Mouse (Mus musculus): ENCODE results near the gene Lst1. TPM values are rescaled to one million over a fixed set of nuclear protein-coding genes. Genes with fewer than 3 reads are reported as not detected.
A peak's percentile ranks its signal among the peaks of the same experiment; 100 is the strongest.

Gene Lst1
- polyA plus RNA-seq, 1 experiment from 2014 or later: 26.9 TPM

DNA sequence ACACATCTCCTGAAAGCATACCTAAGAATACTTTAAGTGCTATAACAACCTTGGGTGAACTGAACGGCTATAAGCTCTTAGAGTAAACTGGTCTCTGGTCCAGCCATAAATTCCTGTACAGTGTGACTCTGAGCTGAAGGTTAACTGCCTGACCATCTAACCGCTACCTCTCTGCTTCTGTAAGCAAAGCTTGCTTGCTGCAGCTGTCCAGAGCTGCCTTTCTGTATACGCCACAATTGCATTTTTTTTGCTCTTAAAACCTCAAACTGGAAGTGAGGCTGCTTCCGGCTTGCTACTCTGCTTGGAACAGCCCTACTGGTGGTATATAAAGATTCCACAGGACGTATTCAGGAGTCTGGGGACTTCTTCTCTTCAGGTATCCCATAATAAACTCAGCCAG lies 44.4 kb upstream of the Lst1 start:
- peaks cover 47% of the 10 kb centered on the region for H3K36me3 ChIP-seq (ENCODE audit: control insufficient read depth, insufficient read depth, low read length)
- 83% methylated on average over 5 of the region's 5 CpGs for whole genome bisulfite sequencing
- peaks cover 4% of the 10 kb centered on the region; the same call in 1 of the 2 replicates for H3K4me1 ChIP-seq (ENCODE audit: control insufficient read depth, insufficient read depth, low read length)
- H3K9ac ChIP-seq (ENCODE audit: low read depth, low read length): peak overlapping the region; percentile 48
- H3K9me3 ChIP-seq (ENCODE audit: control insufficient read depth, low read length): no peaks in the 10 kb centered on the region
- no peak for ATAC-seq (ENCODE audit: low read depth)
- H3K4me3 ChIP-seq (ENCODE audit: low read depth, low read length): no peak overlapping the region
- H3K4me2 ChIP-seq (ENCODE audit: low read depth, low read length): no peak overlapping the region
- no peaks in the 10 kb centered on the region for H3K27me3 ChIP-seq (replicated peaks; ENCODE audit: control insufficient read depth, insufficient read depth, low read length)
- H3K27ac ChIP-seq (replicated peaks; ENCODE audit: low read depth, low read length): peak overlapping the region; percentile 65; the same call in 1 of the 2 replicates
- no peak for DNase-seq (ENCODE audit: low spot score)

- H3K36me3 ChIP-seq (ENCODE audit: control insufficient read depth, insufficient read depth, low read length): peaks cover 53% of the 10 kb centered on the region
- WGBS: 15% methylated on average over 12 of the region's 12 CpGs
- ATAC-seq (ENCODE audit: low read depth) (no peak), DNase-seq (ENCODE audit: low spot score) (peak; percentile 81)
- H3K4me2 ChIP-seq (ENCODE audit: low read depth, low read length): peak overlapping the region; percentile 4; the same call in 1 of the 2 replicates
- no peaks in the 10 kb centered on the region for H3K9me3 ChIP-seq (ENCODE audit: control insufficient read depth, low read length)
- H3K27me3 ChIP-seq (replicated peaks; ENCODE audit: control insufficient read depth, insufficient read depth, low read length): no peaks in the 10 kb centered on the region
- no peak overlapping the region for H3K4me3 ChIP-seq (ENCODE audit: low read depth, low read length)
- H3K4me1 ChIP-seq (ENCODE audit: control insufficient read depth, insufficient read depth, low read length): peaks cover 4% of the 10 kb centered on the region; the same call in 1 of the 2 replicates
- 0 out of 2 replicates have a peak overlapping the region, but pooled peaks have one; percentile 10 for H3K9ac ChIP-seq (ENCODE audit: low read depth, low read length)
- H3K27ac ChIP-seq (replicated peaks; ENCODE audit: low read depth, low read length): no peak overlapping the region
Observed at GRCm38 (mm10) chr17:35232043-35232442, 43.8 kb upstream of the Lst1 start.

- ATAC-seq (ENCODE audit: low read depth): no peak
- H3K9me3 ChIP-seq (ENCODE audit: control insufficient read depth, low read length): no peaks in the 10 kb centered on the region
- H3K27ac ChIP-seq (replicated peaks; ENCODE audit: low read depth, low read length): no peak overlapping the region
- peaks cover 54% of the 10 kb centered on the region for H3K36me3 ChIP-seq (ENCODE audit: control insufficient read depth, insufficient read depth, low read length)
- WGBS: 91% methylated on average over 10 of the region's 10 CpGs
- H3K4me2 ChIP-seq (ENCODE audit: low read depth, low read length): no peak overlapping the region
- H3K4me1 ChIP-seq (ENCODE audit: control insufficient read depth, insufficient read depth, low read length): peaks cover 4% of the 10 kb centered on the region; the same call in 1 of the 2 replicates
- H3K4me3 ChIP-seq (ENCODE audit: low read depth, low read length): no peak overlapping the region
- DNase-seq (ENCODE audit: low spot score): no peak
- no peaks in the 10 kb centered on the region for H3K27me3 ChIP-seq (replicated peaks; ENCODE audit: control insufficient read depth, insufficient read depth, low read length)
- no peak overlapping the region for H3K9ac ChIP-seq (ENCODE audit: low read depth, low read length)
Observed at GRCm38 (mm10) chr17:35231022-35231421, 42.8 kb upstream of the Lst1 start.

DNA sequence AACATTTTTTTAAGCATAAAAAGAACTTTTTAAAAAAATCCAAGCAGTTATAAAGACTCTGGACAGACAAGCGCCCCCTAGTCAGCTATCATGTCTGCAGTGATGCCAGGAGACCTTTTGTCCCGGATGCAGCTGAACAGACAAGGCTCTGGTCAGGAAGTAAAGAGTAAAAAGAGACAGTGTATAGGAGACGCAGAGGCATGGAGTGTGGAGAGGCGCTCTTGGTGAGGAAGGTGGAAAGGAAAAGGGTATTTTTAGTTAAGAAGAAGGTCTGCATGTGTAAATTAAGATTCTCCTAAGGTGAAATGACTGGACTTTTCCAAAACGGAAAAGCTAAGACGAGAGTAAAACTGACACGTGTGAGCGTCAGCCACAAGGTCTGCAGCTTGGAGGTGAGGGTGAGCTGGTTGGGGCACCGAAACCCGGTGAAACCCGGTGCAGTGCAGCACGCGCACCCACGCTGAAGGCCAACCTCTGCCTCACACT lies 38.4 kb upstream of the Lst1 start:
- DNase-seq (ENCODE audit: low spot score): no peak
- 86% methylated on average over 14 of the region's 14 CpGs for WGBS
- H3K36me3 ChIP-seq (ENCODE audit: control insufficient read depth, insufficient read depth, low read length): peaks cover 51% of the 10 kb centered on the region
- H3K27ac ChIP-seq (replicated peaks; ENCODE audit: low read depth, low read length): no peak overlapping the region
- H3K4me2 ChIP-seq (ENCODE audit: low read depth, low read length): no peak overlapping the region
- no peak overlapping the region for H3K9ac ChIP-seq (ENCODE audit: low read depth, low read length)
- no peak overlapping the region for H3K4me3 ChIP-seq (ENCODE audit: low read depth, low read length)
- H3K27me3 ChIP-seq (replicated peaks; ENCODE audit: control insufficient read depth, insufficient read depth, low read length): no peaks in the 10 kb centered on the region
- no peaks in the 10 kb centered on the region for H3K4me1 ChIP-seq (ENCODE audit: control insufficient read depth, insufficient read depth, low read length)
- ATAC-seq (ENCODE audit: low read depth): no peak
- no peaks in the 10 kb centered on the region for H3K9me3 ChIP-seq (ENCODE audit: control insufficient read depth, low read length)

DNA sequence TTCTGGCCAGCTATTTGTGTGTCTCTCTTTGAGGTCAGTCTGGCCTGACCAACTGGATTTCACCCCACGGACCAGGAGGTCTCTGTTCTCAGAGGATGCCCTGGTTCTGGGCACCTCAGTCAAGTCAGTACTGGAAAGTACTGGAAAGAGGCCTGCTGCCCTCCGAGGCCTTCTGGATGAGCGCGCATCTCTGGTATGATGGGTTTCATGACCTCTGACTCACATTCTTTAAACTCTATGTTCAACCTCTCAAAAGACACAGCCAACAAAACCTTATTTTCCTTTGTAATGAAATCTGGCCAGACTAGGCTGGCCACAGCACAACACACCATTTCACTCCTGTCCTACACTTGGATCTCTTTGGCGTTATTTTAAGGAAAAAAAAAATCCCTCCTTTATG lies 37.2 kb upstream of the Lst1 start:
- H3K9ac ChIP-seq (ENCODE audit: low read depth, low read length): no peak overlapping the region
- H3K4me2 ChIP-seq (ENCODE audit: low read depth, low read length): no peak overlapping the region
- no peaks in the 10 kb centered on the region for H3K9me3 ChIP-seq (ENCODE audit: control insufficient read depth, low read length)
- ATAC-seq (ENCODE audit: low read depth) (no peak), DNase-seq (ENCODE audit: low spot score) (no peak)
- no peaks in the 10 kb centered on the region for H3K4me1 ChIP-seq (ENCODE audit: control insufficient read depth, insufficient read depth, low read length)
- WGBS: 85% methylated on average over 5 of the region's 5 CpGs
- peaks cover 50% of the 10 kb centered on the region for H3K36me3 ChIP-seq (ENCODE audit: control insufficient read depth, insufficient read depth, low read length)
- H3K27me3 ChIP-seq (replicated peaks; ENCODE audit: control insufficient read depth, insufficient read depth, low read length): no peaks in the 10 kb centered on the region
- H3K4me3 ChIP-seq (ENCODE audit: low read depth, low read length): no peak overlapping the region
- H3K27ac ChIP-seq (replicated peaks; ENCODE audit: low read depth, low read length): no peak overlapping the region

DNA sequence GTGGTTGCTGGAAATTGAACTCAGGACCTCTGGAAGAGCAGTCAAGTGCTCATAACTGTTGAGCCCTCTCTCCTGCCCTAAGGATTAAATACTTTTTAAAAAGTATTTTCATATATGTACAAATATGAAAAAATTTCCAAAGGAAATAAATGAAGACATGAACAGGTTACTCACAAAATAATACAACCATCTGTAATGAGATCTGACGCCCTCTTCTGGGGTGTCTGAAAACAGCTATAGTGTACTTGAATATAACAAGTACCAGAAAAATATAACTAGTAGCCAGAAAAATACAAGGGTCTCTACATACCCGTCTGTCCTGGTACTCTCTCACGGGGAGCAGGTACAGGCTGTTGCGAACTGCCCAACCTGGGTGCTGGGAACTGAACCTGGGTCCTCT lies 36.4 kb upstream of the Lst1 start:
- Histone ChIP-seq H3K4me1 (ENCODE audit: control insufficient read depth, insufficient read depth, low read length) (no peaks in the 10 kb centered on the region), H3K4me2 (ENCODE audit: low read depth, low read length) (no peak overlapping the region), H3K4me3 (ENCODE audit: low read depth, low read length) (no peak overlapping the region), H3K9me3 (ENCODE audit: control insufficient read depth, low read length) (no peaks in the 10 kb centered on the region), H3K36me3 (ENCODE audit: control insufficient read depth, insufficient read depth, low read length) (peaks cover 52% of the 10 kb centered on the region), H3K27ac (replicated peaks; ENCODE audit: low read depth, low read length) (no peak overlapping the region), H3K9ac (ENCODE audit: low read depth, low read length) (no peak overlapping the region), H3K27me3 (replicated peaks; ENCODE audit: control insufficient read depth, insufficient read depth, low read length) (no peaks in the 10 kb centered on the region)
- 98% methylated on average over 4 of the region's 4 CpGs for WGBS
- DNase-seq (ENCODE audit: low spot score) (no peak), ATAC-seq (ENCODE audit: low read depth) (no peak)

DNA sequence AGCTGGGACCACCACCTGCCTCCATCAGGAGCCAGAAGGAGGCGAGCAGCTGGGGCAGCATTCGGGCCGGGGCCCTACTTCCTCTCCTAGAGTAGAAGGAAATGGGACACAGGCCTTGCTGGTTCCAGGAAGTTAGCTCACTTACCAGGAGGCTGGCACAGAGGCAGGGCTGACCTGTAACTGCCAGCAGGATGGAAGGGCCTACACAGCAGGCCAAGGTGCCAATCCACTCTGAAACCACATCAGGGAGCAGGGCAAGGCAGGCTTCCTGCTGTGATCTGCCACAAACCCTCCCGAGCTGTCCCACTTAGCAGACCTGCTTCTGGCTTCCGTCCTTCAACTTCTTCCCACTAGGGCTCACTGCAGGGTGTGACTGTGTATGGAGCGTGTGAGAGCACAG lies 34.1 kb upstream of the Lst1 start:
- peaks cover 35% of the 10 kb centered on the region for H3K36me3 ChIP-seq (ENCODE audit: control insufficient read depth, insufficient read depth, low read length)
- WGBS: 73% methylated on average over 6 of the region's 6 CpGs
- H3K9me3 ChIP-seq (ENCODE audit: control insufficient read depth, low read length): no peaks in the 10 kb centered on the region
- no peak overlapping the region for H3K9ac ChIP-seq (ENCODE audit: low read depth, low read length)
- ATAC-seq (ENCODE audit: low read depth) (no peak), DNase-seq (ENCODE audit: low spot score) (no peak)
- H3K27me3 ChIP-seq (replicated peaks; ENCODE audit: control insufficient read depth, insufficient read depth, low read length): no peaks in the 10 kb centered on the region
- H3K4me1 ChIP-seq (ENCODE audit: control insufficient read depth, insufficient read depth, low read length): no peaks in the 10 kb centered on the region
- H3K4me2 ChIP-seq (ENCODE audit: low read depth, low read length): no peak overlapping the region
- no peak overlapping the region for H3K27ac ChIP-seq (replicated peaks; ENCODE audit: low read depth, low read length)
- no peak overlapping the region for H3K4me3 ChIP-seq (ENCODE audit: low read depth, low read length)

DNA sequence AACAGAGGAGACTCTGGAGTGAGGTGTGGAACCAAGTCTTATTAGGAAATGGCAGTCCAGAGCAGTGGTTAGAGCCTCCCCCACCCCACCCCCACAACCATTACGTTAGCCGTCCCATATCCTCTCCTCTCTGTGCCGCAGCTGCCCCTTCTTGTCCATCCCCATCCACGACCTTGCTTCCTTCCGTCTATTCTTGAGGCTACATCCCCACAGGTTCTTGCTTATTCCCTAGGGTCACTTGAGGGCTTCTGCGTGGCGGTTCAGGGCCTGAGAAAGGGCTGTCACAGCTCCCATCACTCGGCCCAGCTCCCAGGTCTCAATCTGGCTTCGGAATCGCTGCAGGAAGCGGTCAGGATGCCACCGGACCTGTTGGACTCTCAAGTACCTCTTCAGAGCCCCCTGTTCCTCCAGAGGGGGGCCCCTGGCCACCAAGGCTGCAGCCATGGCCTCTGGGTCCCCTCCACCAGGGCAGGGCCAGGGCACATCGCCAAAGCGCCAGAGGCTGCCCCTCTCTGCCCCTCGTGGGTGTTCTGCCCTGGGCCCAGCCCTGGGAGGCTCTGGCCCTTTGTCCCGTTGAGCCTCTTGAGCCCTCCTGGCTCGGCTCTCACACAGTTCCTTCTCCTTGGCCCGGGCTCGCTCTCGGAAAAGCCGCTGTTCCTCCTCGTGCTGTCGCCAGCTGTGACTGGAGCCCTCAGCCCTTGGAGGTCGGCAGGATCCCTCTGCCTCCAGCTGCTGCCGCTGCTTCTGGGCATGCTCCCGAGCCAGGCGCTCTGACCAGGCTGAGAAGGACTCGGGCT lies 32.1 kb upstream of the Lst1 start, which contains the start of gene Gm16181:
Gene Gm16181, plus strand, starts transcription at position 679 of the 797 bp plus-strand sequence.
- ATAC-seq (ENCODE audit: low read depth) (peak; percentile 46; the same call in 1 of the 2 replicates), DNase-seq (ENCODE audit: low spot score) (no peak)
- H3K27ac ChIP-seq (replicated peaks; ENCODE audit: low read depth, low read length): no peak within 1 kb of the TSS; the same call in 1 of the 2 replicates
- peaks cover 30% of the 10 kb centered on the region for H3K36me3 ChIP-seq (ENCODE audit: control insufficient read depth, insufficient read depth, low read length)
- H3K27me3 ChIP-seq (replicated peaks; ENCODE audit: control insufficient read depth, insufficient read depth, low read length): no peaks in the 10 kb centered on the region
- no peak within 1 kb of the TSS for H3K4me3 ChIP-seq (ENCODE audit: low read depth, low read length)
- 78% methylated on average over 27 of the region's 28 CpGs for WGBS
- H3K9me3 ChIP-seq (ENCODE audit: control insufficient read depth, low read length): no peaks in the 10 kb centered on the region
- 0 out of 2 replicates have a peak within 1 kb of the TSS, but pooled peaks have one; percentile 25 for H3K9ac ChIP-seq (ENCODE audit: low read depth, low read length)
- no peak within 1 kb of the TSS for H3K4me2 ChIP-seq (ENCODE audit: low read depth, low read length)
- H3K4me1 ChIP-seq (ENCODE audit: control insufficient read depth, insufficient read depth, low read length): no peaks in the 10 kb centered on the region
